Mouse (Mus musculus): Measurements from ENCODE around the gene Mphosph10. TPM values are rescaled to one million over a fixed set of nuclear protein-coding genes. Genes with fewer than 3 reads are reported as not detected.
A peak's percentile ranks its signal among the peaks of the same experiment; 100 is the strongest.

Mphosph10 gene
- total and polyA plus RNA-seq, 3 experiments: 77.6 to 290 (median 87.9) TPM

DNA sequence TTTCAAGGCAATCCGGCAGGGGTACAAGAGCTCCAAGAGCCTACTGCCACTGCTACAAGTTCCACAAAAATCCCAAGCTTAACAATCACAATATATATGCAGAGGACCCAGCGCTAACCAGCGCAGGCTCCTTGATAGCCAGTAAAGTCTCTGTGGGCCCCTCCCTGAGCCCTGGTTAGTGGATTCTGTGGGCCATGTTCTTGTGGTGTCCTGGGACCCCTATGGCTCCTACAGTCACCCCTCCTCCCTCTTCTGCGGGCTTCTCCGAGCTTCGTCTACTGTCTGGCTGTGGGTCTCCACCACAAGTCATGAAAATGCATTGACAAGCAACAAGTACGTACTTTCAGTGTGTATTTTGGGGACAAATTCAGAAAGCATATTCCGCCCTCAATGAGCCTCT is 589 bp downstream of the Mphosph10 start:
- peak overlapping the region; percentile 68 for H3K27ac ChIP-seq (ENCODE audit: control insufficient read depth, low read depth, low read length)
- peak; percentile 57 for DNase-seq (ENCODE audit: low read depth, low spot score)
- H3K27me3 ChIP-seq (ENCODE audit: control insufficient read depth in 1 of 2, insufficient read depth in 2 of 2, low read length in 2 of 2): no peaks in the 10 kb centered on the region
- peaks cover 25% of the 10 kb centered on the region for H3K79me2 ChIP-seq (ENCODE audit: control insufficient read depth, insufficient read depth, low read length, poor library complexity)
- TF ChIP-seq POLR2A (IDR thresholded peaks at IDR 0.05; ENCODE audit: control insufficient read depth in 1 of 2, insufficient read depth in 1 of 2, low read depth in 1 of 2, low read length in 2 of 2, poor library complexity in 1 of 2) (no peak), ELF1 (IDR thresholded peaks at IDR 0.05; ENCODE audit: low read depth, low read length) (no peak), MXI1 (IDR thresholded peaks at IDR 0.05; ENCODE audit: low read depth, low read length) (no peak), MAFK (IDR thresholded peaks at IDR 0.05; ENCODE audit: borderline replicate concordance, low read depth, low read length) (no peak), CHD2 (IDR thresholded peaks at IDR 0.05; ENCODE audit: low read length) (no peak)
- H3K36me3 ChIP-seq (ENCODE audit: control insufficient read depth in 1 of 2, insufficient read depth in 2 of 2, low read length in 2 of 2): peaks cover 18 to 21% of the 10 kb centered on the region in 2 experiments
- H3K9ac ChIP-seq (ENCODE audit: control insufficient read depth, low read depth, low read length, poor library complexity, severe bottlenecking): peak overlapping the region; percentile 94
- peak overlapping the region; percentile 93 to 95 for H3K4me3 ChIP-seq (ENCODE audit: control insufficient read depth in 1 of 2, insufficient read depth in 1 of 2, low read depth in 2 of 2, low read length in 2 of 2)
- H3K4me1 ChIP-seq (ENCODE audit: control insufficient read depth in 1 of 2, insufficient read depth in 2 of 2, low read length in 2 of 2): peaks cover 3 to 4% of the 10 kb centered on the region in 2 experiments
- no peaks in the 10 kb centered on the region for H3K9me3 ChIP-seq (replicated peaks; ENCODE audit: insufficient read depth, low read length)

DNA sequence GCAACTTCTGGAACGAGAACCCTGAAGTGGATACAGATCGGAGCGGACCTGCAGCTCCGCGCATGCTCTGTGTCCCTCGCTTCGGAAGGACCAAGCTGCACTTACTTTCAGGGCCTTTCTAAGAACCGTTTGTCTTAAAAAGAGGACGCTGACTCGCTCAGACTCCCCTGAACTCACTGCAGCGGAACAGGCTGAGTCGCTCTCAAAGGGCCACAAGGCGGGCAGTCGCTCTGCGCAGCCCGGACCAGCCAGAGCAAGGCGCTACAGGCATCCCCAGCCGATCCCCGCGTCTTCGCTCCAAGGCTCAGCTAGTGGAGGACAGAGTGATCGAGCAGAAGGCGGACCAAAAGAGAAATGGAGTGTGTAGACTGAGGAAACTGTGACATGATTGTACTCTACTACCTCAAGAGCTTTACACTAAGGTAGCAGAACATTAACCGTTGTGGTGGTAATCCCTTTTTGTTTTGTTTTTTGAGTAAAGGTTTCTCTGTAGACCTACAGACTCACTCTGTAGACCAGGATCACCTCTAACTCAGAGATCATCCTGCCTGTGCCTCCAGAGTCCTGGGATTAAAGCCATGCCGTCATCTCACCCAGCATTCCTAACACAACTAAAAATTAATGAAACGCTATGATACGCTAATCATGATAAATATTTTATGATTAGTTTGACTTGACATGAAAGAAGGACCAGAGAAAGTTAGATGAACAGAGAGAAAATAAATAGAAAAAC is 18.1 kb downstream of the Mphosph10 start, which contains the start of gene Fan1:
Gene Fan1, minus strand, starts transcription at position 266 of the 733 bp plus-strand sequence.
- Histone ChIP-seq H3K4me1 (ENCODE audit: control insufficient read depth in 1 of 2, insufficient read depth in 2 of 2, low read length in 2 of 2) (peaks cover 0 to 3% of the 10 kb centered on the region in 2 experiments; a peak in 1 of 4 replicates), H3K4me3 (ENCODE audit: control insufficient read depth in 1 of 2, insufficient read depth in 1 of 2, low read depth in 2 of 2, low read length in 2 of 2) (peak within 1 kb of the TSS; percentile 81 to 98), H3K9ac (ENCODE audit: control insufficient read depth, low read depth, low read length, poor library complexity, severe bottlenecking) (peak within 1 kb of the TSS; percentile 99), H3K27me3 (ENCODE audit: control insufficient read depth in 1 of 2, insufficient read depth in 2 of 2, low read length in 2 of 2) (no peaks in the 10 kb centered on the region), H3K9me3 (replicated peaks; ENCODE audit: insufficient read depth, low read length) (no peaks in the 10 kb centered on the region), H3K79me2 (ENCODE audit: control insufficient read depth, insufficient read depth, low read length, poor library complexity) (peaks cover 2% of the 10 kb centered on the region; the same call in 1 of the 2 replicates), H3K36me3 (ENCODE audit: control insufficient read depth in 1 of 2, insufficient read depth in 2 of 2, low read length in 2 of 2) (peaks cover 3 to 9% of the 10 kb centered on the region in 2 experiments), H3K27ac (ENCODE audit: control insufficient read depth, low read depth, low read length) (peak within 1 kb of the TSS; percentile 99)
- peak; percentile 91 for DNase-seq (ENCODE audit: low read depth, low spot score)
- TF ChIP-seq MAFK (IDR thresholded peaks at IDR 0.05; ENCODE audit: borderline replicate concordance, low read depth, low read length) (no peak), MXI1 (IDR thresholded peaks at IDR 0.05; ENCODE audit: low read depth, low read length) (peak; percentile 74; the same call in 1 of the 2 replicates), TAL1 (IDR thresholded peaks at IDR 0.05; ENCODE audit: low read length) (no peak), ELF1 (IDR thresholded peaks at IDR 0.05; ENCODE audit: low read depth, low read length) (0 out of 2 replicates have a peak, but pooled peaks have one; percentile 20), BHLHE40 (IDR thresholded peaks at IDR 0.05; ENCODE audit: borderline replicate concordance, low read depth, low read length) (no peak), POLR2A (IDR thresholded peaks at IDR 0.05; ENCODE audit: control insufficient read depth in 1 of 2, insufficient read depth in 1 of 2, low read depth in 1 of 2, low read length in 2 of 2, poor library complexity in 1 of 2) (peak; percentile 69 to 86; a peak in 3 of 4 replicates), RCOR1 (IDR thresholded peaks at IDR 0.05; ENCODE audit: low read depth, low read length) (no peak), TCF12 (IDR thresholded peaks at IDR 0.05; ENCODE audit: low read depth, low read length) (peak; percentile 23; the same call in 1 of the 2 replicates), SIN3A (IDR thresholded peaks at IDR 0.05; ENCODE audit: low read length) (peak; percentile 96), MAX (IDR thresholded peaks at IDR 0.05; ENCODE audit: low read length) (no peak), NRF1 (IDR thresholded peaks at IDR 0.05; ENCODE audit: insufficient read depth, low read depth, low read length, poor library complexity, severe bottlenecking) (peak; percentile 75), GABPA (IDR thresholded peaks at IDR 0.05; ENCODE audit: low read depth, low read length) (no peak), USF1 (IDR thresholded peaks at IDR 0.05; ENCODE audit: low read depth, low read length) (no peak), ZMIZ1 (IDR thresholded peaks at IDR 0.05; ENCODE audit: low read depth, low read length) (0 out of 2 replicates have a peak, but pooled peaks have one; percentile 59), CTCF (IDR thresholded peaks at IDR 0.05 in 2 of 3, conservative IDR thresholded peaks at IDR 0.05 in 1 of 3; ENCODE audit: control insufficient read depth in 1 of 3, insufficient read depth in 1 of 3, low read depth in 2 of 3, low read length in 3 of 3, poor library complexity in 1 of 3, severe bottlenecking in 1 of 3) (no peak), NELFE (IDR thresholded peaks at IDR 0.05; ENCODE audit: low read depth, low read length) (peak; percentile 81), TBP (IDR thresholded peaks at IDR 0.05; ENCODE audit: low read depth, low read length) (peak; percentile 58; the same call in 1 of the 2 replicates), RAD21 (IDR thresholded peaks at IDR 0.05; ENCODE audit: low read depth, low read length) (no peak), USF2 (IDR thresholded peaks at IDR 0.05; ENCODE audit: borderline replicate concordance in 1 of 2, insufficient read depth in 1 of 2, low read depth in 1 of 2, low read length in 2 of 2) (no peak), ZC3H11A (IDR thresholded peaks at IDR 0.05; ENCODE audit: low read depth, low read length) (no peak), ETS1 (IDR thresholded peaks at IDR 0.05; ENCODE audit: low read depth, low read length) (no peak), ZNF384 (IDR thresholded peaks at IDR 0.05; ENCODE audit: low read depth, low read length) (no peak), MAZ (IDR thresholded peaks at IDR 0.05; ENCODE audit: low read depth, low read length) (no peak), KAT2A (conservative IDR thresholded peaks at IDR 0.05; ENCODE audit: low read depth, low read length) (no peak; the same call in 1 of the 2 replicates), POLR2AphosphoS5 (IDR thresholded peaks at IDR 0.05; ENCODE audit: borderline replicate concordance, low read depth, low read length) (no peak), ZKSCAN1 (IDR thresholded peaks at IDR 0.05; ENCODE audit: low read depth, low read length) (no peak), POLR2AphosphoS2 (IDR thresholded peaks at IDR 0.05; ENCODE audit: low read length) (peak; percentile 68; the same call in 1 of the 2 replicates), CHD1 (IDR thresholded peaks at IDR 0.05; ENCODE audit: low read depth, low read length) (no peak)

All from MEL (cell line).